Mouse (Mus musculus): ENCODE results near the gene Hist1h2bj.
"Not testable (repeated sequence)": the region's sequence is repeated elsewhere in the genome, so short reads cannot be mapped to it uniquely, and the experiment has no call there.

Gene Hist1h2bj

DNA sequence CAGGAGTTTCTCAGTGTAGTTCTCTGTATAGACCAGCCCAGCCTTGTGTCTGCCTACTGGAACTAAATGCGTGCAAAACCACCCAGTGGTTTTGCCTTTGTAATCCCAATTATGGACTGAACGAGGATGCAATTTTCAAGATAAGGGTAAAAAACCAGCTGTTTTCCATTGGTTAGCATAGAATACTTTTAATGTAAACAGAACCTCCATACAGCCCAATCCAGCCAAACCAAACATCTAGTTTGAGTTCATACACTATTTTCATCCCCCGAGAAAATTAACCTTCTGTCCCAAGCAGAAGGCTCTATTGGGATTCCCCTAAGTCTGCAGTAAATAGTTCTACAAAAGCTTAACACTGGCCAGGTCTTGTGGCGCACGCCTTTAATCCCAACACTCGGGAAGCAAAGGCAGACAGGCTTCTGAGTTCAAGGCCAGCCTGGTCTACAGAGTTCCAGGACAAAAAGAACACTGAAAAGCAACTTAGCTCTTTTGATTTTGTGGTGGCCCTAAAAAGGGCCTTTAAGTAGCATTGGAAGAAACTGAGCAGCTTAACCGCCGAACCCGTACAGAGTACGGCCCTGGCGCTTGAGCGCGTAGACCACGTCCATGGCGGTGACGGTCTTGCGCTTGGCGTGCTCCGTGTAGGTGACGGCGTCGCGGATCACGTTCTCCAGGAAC is 2.4 kb upstream of the Hist1h2bj start:
- peak; percentile 75 for DNase-seq

DNA sequence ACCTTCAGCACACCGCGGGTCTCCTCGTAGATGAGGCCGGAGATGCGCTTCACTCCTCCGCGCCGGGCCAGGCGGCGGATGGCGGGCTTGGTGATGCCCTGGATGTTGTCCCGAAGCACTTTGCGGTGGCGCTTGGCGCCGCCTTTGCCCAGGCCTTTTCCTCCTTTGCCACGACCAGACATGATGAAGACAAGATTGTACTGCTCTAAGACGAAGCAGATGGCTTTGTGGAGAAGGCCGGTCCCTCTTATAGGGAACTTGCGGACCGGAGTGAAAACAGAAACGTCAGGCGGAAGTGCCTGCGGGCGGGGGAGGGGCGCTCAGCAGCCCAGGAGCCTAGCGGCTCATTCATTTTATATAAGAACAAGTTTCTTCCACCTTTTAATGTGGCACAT is 1.9 kb upstream of the Hist1h2bj start, which contains the start of gene Hist1h4i:
TSS of gene Hist1h4i (minus strand) at position 221 of the 395 bp plus-strand sequence.
- DNase-seq, result peak; percentile 95

DNA sequence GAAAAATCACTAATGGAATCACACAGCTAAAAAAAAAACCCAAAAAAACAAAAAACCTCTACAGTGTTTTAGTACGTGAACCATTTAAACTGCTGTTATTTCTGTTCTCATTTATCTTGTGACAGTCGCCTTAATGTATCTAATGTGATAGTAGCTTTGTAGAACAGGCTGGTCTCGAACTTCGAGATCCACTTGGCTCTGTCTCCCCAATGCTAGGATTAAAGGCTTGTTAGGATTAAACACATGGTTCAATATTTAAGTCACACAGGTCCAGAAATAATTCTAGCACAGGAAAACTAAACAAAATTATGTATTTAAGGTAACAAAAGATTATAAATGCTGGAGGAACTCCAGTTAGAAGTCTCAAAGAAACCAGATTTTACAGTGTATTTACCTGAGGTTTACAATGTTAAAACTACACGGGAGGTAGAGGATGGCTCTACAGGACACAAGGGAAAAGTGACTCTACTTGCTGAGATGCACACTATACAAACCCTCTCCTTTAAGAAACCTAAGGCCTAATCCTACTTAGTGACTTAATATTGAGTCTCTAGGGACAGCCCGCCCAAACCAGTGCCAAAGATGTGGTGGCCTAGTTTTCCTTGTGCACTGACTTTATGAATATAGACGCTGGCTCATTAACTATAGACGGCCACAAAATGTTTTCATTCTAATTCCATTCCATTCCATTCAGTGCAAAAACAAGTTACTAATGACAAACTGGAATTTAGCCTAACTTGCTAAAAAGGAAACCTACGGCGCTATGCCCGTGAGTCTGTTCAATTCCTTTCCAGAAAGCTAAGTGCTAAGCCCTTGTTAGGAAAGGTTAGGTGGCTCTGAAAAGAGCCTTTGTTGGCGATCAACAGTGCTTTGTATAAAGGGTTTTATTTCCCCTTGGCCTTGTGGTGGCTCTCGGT is 1.1 kb upstream of the Hist1h2bj start:
- DNase-seq, result peak; percentile 45

DNA sequence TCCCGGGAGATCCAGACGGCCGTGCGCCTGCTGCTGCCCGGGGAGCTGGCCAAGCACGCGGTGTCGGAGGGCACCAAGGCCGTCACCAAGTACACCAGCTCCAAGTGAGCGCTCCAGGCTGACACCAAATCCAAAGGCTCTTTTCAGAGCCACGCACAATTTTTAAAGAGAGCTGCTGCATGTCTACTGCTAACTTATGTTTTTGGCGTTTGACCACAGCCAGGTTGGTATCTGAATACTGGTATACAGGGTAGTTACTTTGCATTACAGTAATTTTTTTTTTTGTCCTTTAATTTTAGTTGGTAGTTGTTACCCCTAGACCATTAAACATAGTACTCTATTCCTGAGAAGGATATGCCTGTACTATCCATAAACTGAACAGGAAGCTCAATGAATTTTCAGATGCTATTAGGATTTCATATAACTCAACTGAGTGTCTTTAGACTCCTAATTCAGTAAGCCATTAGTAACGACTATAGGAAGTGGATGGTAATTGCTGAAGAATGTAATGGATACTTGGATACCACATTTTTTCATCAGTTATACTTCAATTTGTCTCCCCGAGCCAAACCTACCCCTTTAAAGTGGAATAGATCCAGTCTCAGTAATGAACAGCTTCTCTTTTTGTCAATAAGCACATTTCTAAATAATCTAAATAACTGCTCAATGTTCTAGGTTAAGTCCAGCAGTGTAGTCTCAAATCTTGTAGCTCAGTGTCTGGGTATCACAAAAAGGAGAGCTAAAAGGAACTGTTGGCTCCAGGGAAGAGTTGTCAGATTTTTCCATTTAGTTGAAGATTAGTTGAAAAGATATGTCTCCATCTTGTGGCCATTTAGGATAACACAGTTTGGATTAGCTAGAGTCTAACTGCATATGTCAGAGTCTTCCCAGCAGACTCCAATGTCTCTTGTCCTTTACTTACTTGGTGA is 753 bp downstream of the Hist1h2bj start:
- DNase-seq, result peak; percentile 55

DNA sequence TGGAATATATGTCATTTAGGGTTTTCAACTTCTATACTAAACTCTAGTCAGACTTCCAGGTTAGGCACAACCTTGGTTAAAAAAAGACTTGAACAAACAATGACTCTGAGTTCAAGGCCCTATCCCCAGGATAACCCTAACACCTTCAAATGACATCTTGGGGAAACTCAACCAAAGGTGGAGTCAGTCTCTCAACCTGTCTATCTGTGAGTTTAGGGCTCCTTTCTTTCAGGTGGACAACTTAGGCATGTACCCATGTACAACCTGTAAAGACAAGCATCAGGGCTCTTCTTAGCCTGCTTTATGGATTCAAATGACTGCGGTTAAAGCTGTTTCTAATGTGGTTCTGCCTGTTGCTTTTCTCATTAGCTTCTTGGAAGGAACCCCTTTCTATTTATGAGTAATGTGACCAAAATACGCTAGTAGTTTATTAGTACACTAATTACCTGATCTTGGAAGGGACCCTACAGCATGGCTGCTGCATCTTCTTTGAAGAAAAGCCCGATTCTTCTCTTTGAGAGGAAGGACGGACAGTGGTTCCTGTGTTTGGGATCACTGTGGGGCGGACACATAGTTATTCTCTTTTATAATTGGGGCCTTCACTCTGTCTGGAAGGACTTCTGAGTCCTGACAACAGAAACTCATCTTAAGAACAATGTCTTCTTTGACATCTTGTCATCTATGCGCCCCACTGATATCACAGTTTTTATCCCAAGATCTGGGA is 1.6 kb downstream of the Hist1h2bj start:
- DNase-seq, result no peak

DNA sequence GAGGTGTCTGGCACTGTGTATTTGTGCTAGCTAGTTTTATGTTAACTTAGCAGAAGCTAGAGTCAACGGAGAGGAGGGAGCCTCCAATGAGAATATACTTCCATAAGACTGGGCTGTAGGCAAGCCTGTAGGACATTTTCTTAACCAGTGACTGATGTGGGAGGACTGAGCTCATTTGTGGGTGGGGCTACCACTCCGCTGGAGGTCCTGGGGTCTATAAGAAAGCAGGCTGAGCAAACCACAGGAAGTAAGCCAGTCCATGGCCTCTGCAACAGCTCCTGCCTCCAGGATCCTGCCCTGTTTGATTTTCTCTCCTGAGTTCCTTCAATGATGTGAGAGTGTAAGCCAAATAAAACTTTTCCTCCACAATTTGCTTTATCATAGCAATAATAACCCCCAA is 2.3 kb downstream of the Hist1h2bj start:
- no peak for DNase-seq

DNA sequence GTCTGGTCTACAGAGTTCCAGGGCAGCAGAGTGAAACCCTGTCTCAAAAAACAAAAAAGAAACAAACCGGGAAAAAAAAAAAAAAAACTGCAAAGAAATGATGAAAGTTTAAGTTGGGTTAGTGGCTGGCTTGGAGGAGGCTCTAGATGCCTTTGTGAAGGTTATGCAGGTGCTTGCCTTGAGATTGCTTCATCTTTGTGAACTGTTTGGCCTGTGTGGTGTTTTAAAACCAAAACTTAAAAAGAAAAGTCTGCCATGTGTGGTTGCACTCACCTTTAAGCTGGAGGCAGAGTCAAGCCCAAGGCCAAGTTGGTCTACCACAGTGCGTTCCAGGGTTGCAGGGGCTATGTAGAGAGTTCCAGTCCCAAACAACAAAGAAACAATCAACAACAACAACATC is 6.0 kb downstream of the Hist1h2bj start:
- DNase-seq, result no peak

DNA sequence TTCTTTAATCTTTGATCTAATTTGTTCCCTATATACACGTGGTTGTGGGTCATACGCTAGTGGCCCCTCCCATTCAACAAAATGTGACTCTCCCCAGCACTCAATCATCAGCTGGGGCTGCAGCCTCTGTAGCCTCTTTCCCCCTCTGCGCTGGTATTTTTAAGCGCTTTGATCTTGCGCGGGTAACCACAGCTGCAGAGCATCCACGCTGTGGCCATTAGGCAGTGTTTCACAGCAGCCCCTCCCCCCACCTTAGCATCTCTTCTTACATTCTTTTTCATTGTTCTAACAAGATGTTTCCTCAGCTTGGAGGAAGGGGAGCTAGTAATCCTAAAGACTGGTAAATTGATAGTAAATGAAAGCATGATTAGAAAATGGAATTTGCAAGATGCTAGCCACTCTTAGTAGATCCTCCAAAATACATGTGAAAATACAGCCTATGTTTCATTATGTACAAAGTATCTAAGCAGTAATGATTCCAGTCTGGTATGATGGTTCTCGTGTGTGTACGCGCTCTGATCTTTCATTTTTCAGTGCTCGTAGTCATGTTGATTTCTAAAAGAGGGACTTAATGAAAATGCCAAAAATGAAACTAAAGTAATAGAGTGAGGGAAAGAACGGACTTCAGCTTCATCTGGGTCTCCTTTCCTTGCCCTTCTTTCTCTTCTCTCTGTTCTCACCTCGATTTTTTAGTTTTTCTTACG is 6.9 kb downstream of the Hist1h2bj start:
- DNase-seq, result peak; percentile 55

DNA sequence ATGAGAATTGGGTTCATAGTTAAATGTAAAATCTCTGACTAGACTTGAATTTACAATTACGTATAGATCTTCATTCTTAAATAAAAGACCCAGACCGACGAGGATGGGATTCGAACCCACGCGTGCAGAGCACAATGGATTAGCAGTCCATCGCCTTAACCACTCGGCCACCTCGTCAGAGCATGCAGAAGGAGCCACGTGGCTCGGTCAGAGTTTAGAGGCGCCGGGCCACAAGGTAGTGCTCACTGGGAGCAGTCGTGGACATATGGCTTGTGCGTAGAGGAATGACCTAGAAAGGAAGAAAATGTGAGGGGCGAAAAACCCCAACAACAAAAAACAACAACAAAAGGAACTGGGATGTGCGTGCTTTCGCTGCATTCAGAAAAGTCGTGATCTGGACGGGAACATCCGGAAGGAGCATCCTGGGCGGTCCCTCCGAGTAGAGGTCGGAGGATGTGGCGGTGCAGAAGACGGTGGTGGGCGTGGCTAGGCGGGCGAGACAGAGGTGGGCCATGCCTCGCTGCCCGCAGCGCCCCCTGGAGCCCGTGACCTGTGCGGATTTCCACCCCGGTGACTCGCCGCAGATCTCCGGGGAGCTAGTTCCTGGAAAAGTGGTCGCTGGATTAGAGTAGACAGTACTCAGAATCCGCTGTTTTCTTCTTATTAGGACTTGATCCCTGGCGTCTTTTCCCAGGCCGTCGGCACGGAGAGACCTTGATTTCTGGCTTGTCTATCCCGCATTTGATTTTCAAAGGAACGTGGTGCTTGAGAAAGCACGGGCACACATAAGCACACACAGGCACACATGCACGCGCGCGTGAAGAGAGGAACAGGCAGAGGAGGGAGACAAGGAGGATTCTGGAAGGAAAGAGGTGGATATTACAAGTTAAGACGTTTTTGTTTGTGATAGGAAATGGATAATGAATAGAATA is 7.8 kb downstream of the Hist1h2bj start:
- DNase-seq, result peak; percentile 98

DNA sequence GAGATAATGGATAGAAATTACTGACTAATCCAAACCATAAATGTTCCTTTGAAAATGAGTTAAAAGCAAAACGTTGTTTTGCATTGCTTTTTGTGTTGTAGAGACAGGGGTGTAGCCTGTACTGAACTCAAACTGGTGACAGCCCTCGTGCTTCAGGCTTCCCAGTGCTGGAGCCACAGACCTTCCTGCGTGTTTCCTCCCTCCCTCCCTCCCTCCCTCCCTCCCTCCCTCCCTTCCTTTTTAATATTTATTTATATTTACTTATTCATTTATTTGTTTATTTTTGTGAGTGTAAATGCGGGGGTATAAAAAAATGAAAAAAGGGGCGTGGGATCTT is 8.5 kb downstream of the Hist1h2bj start:
- DNase-seq, result no peak

DNA sequence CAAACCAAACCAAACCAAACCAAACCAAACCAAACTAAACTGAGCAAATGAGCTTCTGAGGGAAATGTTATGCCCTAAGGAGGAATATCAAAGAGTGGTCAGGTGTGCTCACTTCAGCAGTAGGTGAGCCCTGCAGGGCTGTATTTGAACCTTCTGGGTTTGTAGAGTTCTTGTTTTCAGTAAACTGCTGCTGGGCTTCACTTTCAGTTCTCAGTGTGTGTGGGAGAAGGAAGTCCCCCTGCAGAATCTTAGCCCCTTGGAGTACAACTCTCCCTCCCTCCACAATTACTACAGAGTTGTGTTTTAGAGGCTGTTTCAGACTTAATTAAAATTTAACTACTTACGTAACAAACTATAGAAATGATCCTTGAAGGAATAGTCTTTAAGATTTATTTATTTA is 10.7 kb downstream of the Hist1h2bj start:
- no peak for DNase-seq

DNA sequence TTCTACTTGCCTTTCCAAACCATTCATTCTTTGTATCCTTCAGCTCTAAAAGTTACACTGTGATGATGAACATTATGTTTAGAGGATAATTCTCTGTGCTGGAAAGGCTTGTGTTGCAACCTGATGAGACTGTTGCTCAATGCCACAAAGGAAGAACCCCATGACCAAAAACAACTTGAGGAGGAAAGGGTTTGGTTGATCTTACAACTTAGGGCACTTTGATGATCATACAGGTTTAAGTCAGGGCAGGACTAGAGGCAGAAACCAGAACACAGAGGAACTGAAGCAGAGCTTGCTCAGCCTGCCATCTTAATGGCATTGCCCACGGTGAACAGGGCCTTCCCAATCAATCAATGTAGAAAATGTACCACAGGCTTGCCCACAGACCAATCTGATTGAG is 18.4 kb downstream of the Hist1h2bj start:
- no peak for DNase-seq

DNA sequence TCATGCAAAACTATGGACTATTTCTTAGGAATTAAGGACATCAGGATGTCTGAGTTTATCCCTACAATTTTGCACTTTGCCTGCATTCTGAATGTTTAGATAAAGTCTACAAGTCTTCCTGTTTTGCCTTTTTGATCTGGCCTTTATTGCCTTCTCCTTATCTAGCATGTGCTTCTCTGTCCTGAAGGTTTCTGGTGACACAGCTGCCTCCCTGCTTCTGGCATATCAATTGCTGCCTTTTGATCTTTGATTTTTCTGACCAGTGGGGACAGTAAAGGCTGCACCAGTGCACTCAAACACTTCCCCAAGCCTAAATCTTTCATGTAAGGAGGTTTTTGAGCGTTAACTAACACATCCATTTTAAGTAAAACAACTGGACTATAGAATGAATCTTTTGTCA is 20.5 kb downstream of the Hist1h2bj start:
- no peak for DNase-seq

DNA sequence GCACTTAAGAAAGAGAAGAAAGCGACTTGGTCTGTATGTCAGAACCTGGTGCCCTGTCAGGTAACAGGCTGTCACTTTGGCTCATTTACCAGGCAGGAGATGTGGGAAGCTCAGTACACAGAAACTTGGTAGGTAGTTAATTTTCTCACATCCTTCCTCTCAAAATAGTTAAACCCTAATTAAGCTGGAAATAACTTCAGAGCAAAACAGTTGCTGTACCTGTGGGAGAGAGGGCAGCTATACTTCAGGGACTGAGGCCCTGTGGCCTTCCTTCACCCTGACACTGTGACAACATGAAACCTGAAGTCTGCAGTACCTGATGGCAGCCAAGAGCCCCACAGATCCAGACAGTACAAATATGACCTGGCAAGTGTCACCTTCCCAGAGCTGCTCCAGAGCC is 41.1 kb downstream of the Hist1h2bj start, which contains the start of gene Vmn1r188:
TSS of gene Vmn1r188 (plus strand) at position 301 of the 400 bp plus-strand sequence.
- not testable (repeated sequence) for DNase-seq
